Mouse (Mus musculus) kidney, postnatal 10 days (tissue): ENCODE results near the gene Arl6ip1.
"Not testable (repeated sequence)": the region's sequence is repeated elsewhere in the genome, so short reads cannot be mapped to it uniquely, and the experiment has no call there.

Source experiments
- DNase-seq: peaks from one replicate; pipeline ENCODE4 v3.0.0; 2021; ENCODE audit warnings: mixed read lengths

Arl6ip1 gene

DNA sequence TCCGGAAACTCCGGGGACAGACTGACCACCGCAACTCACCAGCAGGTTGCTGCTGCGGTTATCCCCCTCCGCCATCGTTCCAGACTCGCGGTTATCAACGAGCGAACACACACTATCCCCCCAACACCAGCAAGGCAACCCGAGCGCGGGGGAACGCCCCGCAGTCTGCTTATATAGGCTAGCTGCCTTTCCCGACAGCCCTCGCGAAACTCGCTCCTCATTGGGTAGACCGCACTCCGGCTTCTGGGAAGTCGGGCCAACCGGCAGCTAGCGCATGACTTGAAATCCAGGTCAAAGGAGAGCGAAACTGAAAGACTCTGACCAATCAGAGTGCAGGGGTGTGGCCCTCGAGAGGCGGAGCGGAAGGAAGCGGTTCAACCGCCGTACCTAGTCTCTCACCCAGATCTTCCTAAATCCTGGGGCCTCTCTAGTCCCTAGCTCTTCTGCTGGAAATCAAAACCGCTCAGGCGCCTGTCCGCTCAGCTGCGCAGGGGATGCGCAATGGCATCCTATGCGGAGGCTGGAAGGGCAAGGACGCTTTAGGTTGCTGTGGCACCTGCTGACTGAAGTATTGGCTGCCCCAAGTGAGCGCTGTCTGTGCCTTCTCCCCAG, at the start of gene Arl6ip1:
Arl6ip1 (minus strand) TSS at position 233 of the 612 bp plus-strand sequence.
- DNase-seq, result peak; percentile 97

DNA sequence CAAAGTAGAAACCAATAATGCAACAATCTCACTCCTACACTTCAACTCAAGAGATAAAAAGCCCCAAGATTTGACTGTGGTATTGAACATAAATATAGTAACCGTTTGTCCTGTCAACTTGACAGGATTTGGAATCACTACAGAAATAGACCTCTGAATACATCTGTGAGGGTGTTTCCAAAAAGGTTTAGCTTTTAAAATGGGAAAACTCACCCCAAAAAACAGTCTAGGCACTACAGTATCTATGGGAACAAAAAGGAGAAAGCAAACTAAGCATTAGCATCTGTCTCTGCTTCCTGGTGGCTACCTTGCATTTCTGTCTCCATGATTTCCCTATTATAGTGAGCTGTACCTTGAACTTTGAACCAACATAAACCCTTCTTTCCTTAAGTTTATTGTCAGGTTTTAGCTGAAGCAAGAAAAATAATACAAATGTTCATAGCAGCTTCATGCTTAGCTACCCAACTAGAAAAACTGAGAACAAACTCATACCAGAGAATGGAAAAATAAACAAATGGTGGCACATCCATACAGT, 46.4 kb upstream of the Arl6ip1 start:
- DNase-seq, result no peak

DNA sequence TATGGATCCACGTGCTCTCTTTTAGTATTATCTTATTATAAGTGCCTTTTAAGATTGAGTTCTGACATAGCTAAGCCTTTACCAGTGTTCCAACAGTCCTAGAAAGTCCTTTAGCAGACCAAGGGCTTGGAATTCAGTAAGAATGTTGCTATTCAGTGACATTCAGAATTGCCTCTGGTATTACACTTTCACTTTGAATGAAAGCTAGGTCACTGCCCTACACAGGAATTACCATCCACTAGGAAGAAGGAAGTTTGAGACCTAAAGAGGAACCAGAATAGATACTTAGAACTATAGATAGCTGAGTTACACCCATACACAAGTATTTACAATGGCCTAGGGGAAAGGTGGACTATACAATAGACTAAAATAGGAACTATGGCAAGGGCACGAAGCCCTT, 40.7 kb upstream of the Arl6ip1 start:
- not testable (repeated sequence) for DNase-seq

DNA sequence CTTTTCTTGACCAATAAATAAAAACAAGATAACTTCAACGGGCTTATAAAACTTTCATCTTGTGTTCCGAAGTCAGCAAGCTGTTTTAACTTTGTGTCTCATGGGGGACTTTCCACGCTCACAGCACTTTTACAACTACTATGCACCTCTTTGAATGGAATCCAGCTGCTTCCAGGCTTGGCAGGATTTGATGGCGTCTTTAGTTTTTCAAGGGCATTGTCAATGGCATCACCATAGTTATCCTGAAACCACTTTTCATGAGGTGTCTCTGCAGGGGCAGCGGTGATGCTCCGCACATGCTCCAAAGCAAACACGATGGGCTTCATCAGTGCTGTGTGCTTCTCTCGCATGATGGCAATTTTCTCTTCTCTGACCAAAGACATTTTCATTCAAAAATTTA, 33.5 kb upstream of the Arl6ip1 start:
- no peak for DNase-seq

DNA sequence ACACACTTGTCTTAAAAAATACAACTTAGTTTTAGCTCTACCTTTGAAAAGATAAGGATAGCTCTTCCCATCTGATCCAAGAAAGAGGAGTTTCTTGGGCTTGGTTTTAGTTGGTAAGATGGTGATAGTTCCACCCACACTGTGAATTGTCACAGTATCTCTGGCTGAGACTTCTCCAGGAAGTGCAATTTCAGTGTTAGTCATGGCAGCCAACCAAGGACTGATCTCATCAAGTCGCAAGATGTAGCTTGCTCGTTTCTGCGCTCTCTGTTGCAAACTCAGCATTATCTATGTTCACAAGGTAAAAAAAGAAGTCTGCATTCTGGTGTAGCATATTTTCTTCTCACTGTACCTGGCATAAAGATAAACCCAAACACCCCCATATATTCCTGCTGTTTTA, 30.7 kb upstream of the Arl6ip1 start:
- no peak for DNase-seq

DNA sequence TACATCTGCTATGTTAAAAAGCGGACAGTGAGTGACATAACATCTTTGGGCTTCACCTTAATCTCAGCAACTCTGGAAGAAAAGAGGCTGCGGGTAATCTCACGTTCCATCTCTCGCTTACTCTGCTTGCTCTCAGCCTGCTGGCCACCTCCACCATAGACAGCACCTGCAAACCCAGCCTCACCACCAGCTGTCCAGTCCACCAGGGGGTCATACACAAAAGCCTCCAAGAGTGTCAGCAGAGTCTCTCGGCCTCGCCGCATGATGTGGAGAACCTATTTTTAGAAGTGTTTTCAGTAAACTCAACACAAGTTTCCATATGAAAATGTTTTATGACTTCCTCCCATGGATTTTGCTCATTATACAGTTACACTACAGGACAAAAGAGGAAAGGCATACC, 27.0 kb upstream of the Arl6ip1 start:
- DNase-seq, result no peak

DNA sequence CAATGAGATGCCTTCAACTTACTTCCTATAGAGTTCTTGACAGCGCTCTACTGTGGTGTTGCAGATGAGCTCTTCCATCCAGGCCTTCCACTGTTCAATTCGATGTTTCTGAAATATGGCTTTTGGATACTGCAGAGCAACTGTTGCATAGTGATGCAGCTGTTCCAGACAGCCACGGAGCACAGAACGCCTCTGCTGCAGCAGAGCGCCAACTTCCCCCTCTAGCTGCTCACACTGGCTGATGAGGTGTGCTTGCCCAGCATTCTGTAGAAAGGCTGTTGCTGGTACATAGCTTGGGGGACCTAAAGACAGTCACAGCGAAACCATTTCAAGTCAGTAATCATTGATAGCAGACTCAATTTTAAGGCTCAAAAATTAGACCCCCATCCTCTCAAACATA, 24.7 kb upstream of the Arl6ip1 start:
- DNase-seq, result no peak

DNA sequence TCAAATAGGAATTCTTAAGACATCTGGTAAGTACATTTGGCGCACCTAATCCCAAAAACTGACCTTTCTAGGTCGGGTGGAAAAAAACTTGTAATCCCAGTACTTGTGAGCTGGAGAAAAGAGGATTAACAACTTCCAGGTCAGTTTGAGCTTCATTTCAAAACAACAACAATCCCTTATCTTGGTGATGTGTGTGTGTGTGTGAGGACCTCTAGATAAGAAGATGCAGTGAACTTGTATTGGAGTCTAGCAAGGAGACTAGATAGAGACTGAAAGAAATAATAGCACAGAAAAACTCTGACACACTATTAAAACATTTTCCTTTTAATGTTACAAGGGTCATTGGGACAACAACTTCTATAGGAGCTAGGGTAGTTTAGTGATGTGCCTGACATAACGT, 14.1 kb upstream of the Arl6ip1 start:
- no peak for DNase-seq

DNA sequence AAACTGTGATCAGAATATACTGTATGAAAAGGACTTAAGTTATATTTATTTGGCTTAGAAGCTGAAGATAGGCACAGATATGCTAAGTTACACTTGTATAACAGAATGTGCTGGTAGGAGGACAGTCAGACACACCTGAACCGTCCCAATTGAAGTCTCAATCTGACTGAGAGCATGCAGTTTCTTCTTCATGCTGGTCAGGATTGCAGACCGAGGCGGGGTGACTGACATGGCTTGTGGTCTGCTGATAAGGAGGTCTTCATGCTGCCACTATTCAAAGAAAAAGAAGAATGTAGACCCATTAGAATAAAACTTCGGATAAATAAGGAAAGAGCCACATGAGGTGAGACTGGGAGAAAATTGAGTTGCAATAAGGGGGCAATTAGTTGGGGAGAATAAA, 13.7 kb upstream of the Arl6ip1 start:
- no peak for DNase-seq

DNA sequence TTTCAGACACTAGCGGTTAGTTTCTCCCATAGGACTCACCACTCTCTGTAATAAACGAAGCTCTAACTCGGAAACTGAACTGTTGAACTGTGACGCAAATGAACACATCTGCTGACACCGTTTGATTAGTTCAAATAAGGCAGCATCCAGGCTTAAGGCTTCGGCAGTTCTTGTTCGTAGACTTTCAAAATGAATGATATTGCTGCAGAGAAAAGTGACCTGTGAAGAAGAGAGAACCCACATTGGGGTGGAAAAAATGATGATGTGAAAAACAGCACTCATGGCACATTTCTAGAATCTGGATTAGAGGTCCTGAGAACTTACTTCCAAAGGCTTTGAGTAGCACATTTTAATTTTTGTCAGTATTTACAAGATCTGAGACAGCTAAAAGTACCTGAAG, 11.8 kb upstream of the Arl6ip1 start:
- DNase-seq, result no peak

DNA sequence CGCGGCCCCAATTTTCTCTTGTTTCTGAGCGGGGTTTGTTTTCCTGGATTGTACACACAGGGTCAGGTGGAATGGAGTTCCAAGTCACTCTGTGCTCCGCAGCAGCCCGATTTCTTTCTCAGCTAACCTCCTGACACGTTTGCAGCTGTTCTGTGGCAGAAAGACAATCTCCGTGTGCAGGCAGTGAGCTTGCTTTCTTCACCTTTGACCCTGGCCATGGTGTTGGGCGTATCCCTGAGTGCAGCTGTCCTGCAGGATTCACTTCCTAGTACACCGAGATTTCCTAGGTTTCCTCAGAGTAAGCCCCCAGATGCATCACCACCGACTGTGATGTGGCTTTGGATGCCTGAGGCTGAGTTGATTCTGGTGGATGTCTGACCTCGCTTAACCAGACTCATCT, 5.7 kb upstream of the Arl6ip1 start:
- no peak for DNase-seq

DNA sequence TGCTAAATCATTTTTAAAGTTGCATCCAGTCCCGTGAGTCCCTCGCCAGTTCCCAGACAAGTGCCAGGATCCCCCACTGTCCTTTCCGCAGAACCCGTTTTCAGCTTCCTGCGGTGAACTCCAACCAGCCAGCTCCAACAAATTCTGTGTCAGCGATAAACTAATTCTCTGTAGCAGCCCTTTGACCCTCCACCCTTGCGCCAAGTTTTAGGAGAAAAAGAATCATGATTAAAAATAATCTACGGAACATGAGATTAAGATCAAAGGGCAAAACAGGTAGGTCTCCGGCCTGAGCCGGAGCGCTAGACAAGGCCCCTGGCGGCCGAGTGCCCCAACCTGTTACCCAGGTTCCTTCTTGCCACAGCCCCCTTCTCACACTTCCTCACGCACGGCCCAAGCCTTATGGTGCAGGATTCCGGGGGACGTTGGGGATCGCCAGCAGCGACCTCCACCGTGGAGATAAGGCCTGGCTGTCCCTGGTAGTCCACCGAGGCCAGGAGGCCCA, 485 bp downstream of the Arl6ip1 start:
- DNase-seq, result no peak

DNA sequence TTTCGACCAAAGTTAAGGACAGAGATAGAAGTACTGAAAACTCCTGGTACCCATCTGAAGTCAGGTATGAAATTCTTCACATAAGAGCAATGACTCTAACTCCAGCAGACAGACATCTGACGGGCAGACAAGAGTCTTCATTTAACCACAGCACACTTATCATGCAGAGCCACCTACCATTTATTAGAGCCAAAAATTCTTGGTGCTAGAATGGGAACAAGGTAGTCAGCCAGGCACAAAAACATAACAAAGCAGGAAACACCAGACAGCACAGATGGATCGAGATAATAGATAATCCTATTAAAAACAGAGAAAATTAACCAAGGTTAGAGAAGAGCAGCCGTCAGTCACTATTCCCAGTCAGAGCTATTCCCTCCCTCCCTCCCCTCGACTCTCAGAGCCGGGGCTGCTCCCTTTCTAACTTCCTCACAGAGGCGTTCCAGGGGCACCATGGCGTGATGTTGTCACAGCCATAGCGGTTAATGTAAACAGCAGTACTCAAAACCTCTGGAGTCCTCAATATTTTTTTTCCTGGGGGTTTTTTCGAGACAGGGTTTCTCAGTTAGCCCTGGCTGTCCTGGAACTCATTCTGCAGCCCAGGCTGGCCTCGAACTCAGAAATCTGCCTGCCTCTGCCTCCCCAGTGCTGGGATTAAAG, 3.1 kb downstream of the Arl6ip1 start:
- no peak for DNase-seq

DNA sequence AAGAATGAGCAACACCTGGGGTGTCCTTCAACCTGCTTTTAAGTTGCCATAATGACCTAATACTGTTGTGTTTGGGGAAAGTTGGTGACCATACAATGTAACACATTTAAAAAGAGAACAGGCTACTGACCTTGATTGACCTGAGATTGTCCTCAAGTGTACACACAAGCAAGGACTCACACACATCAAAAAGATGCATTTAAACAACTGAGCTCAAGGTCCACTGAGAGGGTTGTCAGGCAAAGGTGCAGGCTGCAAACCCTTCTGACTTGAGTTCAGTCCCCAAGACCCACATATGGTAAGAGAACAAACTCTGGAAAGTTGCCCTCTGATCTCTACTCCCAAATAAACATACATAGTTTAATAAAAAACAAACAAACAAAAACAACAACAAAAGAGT, 3.7 kb downstream of the Arl6ip1 start:
- DNase-seq, result no peak

DNA sequence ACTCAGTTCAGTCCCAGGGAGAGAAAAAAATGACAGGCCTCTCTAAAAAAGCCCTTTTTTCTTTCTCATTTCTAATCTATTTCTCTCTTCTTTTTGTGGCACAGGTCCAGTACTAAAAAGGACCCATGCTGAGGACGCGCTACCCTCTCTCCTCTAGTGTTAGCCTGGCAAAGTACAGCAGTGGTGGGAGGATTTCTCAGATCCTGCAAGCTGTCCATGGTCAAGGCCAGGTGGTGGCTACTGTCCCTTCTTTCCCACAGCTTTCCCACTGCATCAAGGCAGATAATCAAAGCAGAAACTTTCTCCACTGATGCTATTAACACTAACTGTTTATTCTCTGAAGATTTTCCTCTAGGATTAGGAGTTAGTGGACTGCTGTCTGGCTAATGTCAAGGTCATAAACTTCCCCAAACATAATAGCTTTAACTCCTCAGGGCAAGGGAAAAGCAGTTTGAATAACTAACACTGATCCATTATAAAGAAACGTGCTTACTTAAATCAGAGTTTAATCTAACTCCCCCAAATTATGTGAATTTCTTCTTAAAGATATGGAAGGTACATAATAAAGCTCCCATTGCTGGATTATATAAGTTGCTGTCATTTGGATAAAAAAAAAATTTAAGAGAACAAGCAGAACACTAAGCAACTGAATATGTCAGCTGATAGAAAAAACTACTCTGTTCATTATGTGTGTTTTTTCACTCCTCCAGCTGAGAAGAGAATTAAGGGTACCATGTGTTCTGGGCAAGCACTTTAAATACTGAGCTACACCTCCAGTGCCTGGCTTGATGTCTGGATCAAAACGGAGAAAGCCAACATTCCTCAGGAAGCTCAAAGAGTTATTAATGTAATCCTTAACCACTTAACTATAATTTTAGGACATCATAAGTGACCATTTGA, 5.7 kb downstream of the Arl6ip1 start:
- DNase-seq, result no peak

DNA sequence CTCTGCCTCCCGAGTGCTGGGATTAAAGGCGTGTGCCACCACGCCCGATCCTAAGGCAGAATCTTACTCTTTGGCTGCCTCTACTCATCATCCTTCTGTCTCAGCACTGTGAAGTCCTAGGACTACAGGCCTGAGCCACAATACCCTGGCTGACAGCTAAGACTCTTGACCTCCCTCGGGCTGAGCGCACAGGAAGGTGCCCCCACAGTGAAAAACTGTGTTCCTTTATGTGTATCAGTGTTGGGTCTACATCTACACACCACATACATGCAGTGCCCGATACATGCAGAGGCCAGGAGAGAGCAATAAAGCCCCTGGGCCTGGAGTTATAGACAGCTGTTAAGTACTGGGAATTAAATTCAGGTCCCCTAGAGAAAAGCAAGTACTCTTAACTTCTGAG, 7.2 kb downstream of the Arl6ip1 start:
- DNase-seq, result no peak

DNA sequence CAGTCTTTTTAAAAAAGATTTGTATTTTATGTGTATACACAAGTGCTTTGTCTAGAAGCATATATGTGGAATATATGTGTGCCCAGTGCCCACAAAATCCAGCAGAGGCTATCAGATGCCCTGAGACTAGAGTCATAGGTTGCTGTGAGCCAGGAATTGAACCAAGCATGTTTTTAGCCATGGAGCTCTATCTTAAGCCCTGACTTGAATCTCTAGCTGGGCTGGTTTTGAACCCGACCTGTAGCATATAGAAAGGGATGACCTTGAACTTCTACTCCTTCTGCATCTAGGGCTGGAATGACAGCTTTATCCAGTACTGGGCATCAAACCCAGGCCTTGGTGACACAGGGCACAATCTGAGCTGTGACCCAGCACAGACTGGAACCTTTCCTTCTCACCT, 8.8 kb downstream of the Arl6ip1 start:
- no peak for DNase-seq

DNA sequence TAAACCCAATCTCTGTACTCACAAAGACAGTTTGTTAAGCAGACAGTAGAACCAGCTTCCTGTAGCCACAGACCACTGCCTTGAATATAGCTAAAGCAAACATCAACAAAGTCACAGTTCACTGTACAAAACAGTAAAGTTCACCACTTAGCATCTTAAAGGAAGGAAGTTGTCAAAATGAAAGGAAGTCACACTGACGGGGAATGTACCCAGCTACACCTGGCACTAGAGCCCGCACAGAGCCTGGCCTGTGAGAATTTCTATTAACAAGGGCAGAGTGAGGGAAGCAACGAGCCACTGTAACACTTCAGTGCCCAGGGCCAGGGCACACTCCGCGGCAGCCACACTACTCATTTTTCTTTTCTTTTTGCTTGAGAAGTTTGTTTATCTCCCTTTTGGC, 9.5 kb downstream of the Arl6ip1 start:
- DNase-seq, result peak; percentile 33

DNA sequence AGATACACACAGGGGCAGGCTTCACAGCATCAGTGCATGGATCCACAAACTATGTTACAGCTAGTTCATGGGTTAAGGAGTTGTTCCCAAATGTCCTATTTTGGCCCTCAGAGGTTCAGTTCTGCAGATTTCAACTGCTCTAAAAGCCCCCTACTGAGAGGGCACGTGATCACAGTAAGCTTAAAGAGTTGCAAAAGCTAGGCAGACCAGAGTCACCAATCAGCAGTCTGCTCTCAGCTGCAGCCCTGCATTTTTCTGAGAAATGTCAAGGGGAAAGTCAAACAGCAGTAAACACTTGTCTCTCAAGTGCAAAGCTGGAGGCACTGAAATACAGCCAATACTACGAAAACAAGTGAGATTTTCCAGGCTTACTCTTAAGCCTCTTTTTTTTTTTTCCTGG, 10.3 kb downstream of the Arl6ip1 start:
- peak; percentile 49 for DNase-seq

DNA sequence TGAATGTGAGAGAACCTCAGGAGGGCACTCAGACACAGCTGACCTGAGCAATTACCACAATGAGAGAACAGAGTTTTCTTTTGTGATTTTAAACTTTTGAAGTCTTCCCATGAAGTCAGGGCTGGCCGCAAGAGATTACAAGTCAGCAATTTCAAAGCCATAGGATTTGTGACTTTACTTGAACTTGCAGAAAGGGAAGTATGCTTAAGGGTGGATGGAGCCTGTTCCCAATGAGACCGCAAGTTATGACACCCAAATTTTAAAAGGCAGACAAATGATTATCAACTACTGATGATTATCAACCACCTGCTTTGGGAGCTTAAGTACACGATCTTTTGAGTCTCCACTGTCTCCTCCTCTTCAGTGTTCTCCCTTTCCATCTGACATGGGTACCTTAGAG, 11.0 kb downstream of the Arl6ip1 start:
- DNase-seq, result no peak

DNA sequence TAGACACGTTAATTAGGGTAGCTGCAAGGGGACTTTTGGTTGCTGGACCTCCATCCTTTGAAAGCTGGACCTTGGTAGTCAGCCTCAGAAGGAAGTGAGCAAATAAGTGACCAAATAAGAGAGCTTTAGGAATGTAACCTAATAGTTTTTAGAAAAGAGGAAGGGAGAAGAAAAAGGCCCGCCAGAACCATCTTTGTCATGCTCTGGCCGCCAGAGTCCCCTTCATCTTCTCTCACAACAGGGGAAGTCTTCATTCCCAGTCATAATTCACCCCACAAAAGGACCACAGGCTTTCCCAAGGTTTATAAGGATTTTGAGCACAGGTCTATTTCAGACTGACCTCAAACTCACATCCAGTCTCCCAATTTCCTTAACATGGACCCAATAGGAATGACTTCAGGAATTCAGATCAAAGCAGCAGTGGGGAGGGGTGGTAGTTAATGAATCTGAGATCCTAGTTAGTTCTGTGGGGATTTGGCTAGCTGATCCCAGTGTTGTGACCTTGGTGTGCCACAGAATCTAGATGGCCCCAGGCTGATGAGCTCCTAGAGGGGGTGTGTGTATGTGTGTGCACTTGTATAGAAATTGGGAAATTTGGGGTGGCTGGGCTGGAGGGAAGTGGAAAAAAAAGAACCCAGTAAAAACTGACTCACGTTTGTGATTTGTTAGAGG, 11.8 kb downstream of the Arl6ip1 start:
- no peak for DNase-seq

DNA sequence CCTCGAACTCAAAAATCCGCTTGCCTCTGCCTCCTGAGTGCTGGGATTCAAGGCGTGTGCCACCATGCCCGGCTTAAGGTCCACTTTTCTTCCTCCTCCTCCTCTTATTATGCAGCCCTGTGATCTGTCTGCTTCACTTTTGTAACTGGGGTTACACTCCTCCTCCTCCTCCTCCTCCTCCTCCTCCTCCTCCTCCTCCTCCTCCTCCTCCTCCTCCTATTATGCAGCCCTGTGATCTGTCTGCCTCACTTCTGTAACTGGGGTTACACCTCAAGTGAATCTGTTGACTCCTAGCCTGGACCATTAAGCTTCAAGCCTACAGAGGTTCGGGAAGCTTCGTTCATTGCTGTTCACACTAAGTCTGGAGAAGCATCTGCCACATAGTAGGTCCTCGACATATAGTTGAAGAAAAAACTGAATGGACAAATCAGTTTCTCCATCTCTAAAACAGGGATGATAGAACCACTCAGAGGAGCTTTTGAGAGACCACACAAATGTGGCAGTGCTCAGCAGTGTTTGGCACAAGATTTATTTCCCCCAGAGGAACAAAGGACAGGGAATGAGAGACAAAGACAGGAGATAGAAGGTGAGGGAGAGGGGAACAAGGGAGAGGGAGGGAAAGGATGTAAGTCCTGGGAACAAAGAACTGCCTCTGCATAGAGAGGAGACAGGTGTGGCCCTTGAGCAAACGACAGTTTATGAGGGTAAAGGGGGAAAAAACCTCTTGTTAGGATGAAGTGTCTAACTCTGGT, 12.5 kb downstream of the Arl6ip1 start:
- DNase-seq, result no peak
